ENCODE assay signal across 8 mouse cellular contexts in genomic region chr16:58512181-58512761, GRCm38 (mm10). TPM values are rescaled to one million over a fixed set of nuclear protein-coding genes. Genes with fewer than 3 reads are reported as not detected.
A peak's percentile ranks its signal among the peaks of the same experiment; 100 is the strongest.
DNase-seq lines count a peak whose midpoint lies in the region; ATAC-seq and TF ChIP-seq lines count a peak whose summit lies in the region.

No protein-coding gene starts in this region.

- no peak overlapping the region for H3K27ac ChIP-seq in forebrain, embryonic 12.5 days
- no peak overlapping the region; the same call in 1 of the 2 replicates for H3K27ac ChIP-seq in forebrain, embryonic 10.5 days
- H3K27ac ChIP-seq in embryonic facial prominence, embryonic 15.5 days (replicated peaks), result peak overlapping the region; percentile 68; the same call in 1 of the 2 replicates
- peak overlapping the region; percentile 57; the same call in 1 of the 2 replicates for H3K27ac ChIP-seq in hindbrain, embryonic 14.5 days
- peak overlapping the region; percentile 30 for H3K27ac ChIP-seq in lung, embryonic 15.5 days
- no peak overlapping the region for H3K27ac ChIP-seq in stomach, postnatal 0 days (replicated peaks)

- no peaks in the 10 kb centered on the region for H3K36me3 ChIP-seq in forebrain, embryonic 12.5 days (replicated peaks)
- H3K36me3 ChIP-seq in forebrain, embryonic 10.5 days (replicated peaks), result no peaks in the 10 kb centered on the region
- H3K36me3 ChIP-seq in embryonic facial prominence, embryonic 15.5 days, result no peaks in the 10 kb centered on the region
- no peaks in the 10 kb centered on the region for H3K36me3 ChIP-seq in hindbrain, embryonic 14.5 days (replicated peaks; ENCODE audit: control insufficient read depth, insufficient read depth)
- H3K36me3 ChIP-seq in lung, embryonic 15.5 days, result no peaks in the 10 kb centered on the region
- no peaks in the 10 kb centered on the region for H3K36me3 ChIP-seq in stomach, postnatal 0 days (ENCODE audit: control insufficient read depth, insufficient read depth, low read length)

- H3K27me3 ChIP-seq in forebrain, embryonic 12.5 days, result 0 out of 2 replicates have a peak, but pooled peaks cover 3% of the 10 kb centered on the region
- no peaks in the 10 kb centered on the region for H3K27me3 ChIP-seq in forebrain, embryonic 10.5 days (ENCODE audit: poor library complexity, severe bottlenecking)
- H3K27me3 ChIP-seq in embryonic facial prominence, embryonic 15.5 days, result no peaks in the 10 kb centered on the region
- no peaks in the 10 kb centered on the region for H3K27me3 ChIP-seq in hindbrain, embryonic 14.5 days (ENCODE audit: control insufficient read depth, insufficient read depth, low read length)
- no peaks in the 10 kb centered on the region for H3K27me3 ChIP-seq in lung, embryonic 15.5 days
- no peaks in the 10 kb centered on the region for H3K27me3 ChIP-seq in stomach, postnatal 0 days (ENCODE audit: control insufficient read depth, insufficient read depth, low read length)

- 35% methylated on average over 9 of the region's 9 CpGs for WGBS in forebrain, embryonic 12.5 days
- WGBS in forebrain, embryonic 10.5 days, result 57% methylated on average over 9 of the region's 9 CpGs
- 16% methylated on average over 9 of the region's 9 CpGs for whole genome bisulfite sequencing in embryonic facial prominence, embryonic 15.5 days
- 32% methylated on average over 9 of the region's 9 CpGs for WGBS in hindbrain, embryonic 14.5 days
- WGBS in lung, embryonic 15.5 days, result 5% methylated on average over 9 of the region's 9 CpGs
- WGBS in stomach, postnatal 0 days, result 20% methylated on average over 9 of the region's 9 CpGs

- ATAC-seq in forebrain, embryonic 12.5 days (ENCODE audit: low FRiP score), result peak; percentile 57; the same call in 1 of the 2 replicates
- ATAC-seq in embryonic facial prominence, embryonic 15.5 days (ENCODE audit: insufficient number of reproducible peaks, low FRiP score, low TSS enrichment, low read depth), result no peak; the same call in 1 of the 2 replicates
- ATAC-seq in hindbrain, embryonic 14.5 days (ENCODE audit: low FRiP score), result peak; percentile 59
- ATAC-seq in lung, embryonic 15.5 days (ENCODE audit: borderline replicate concordance, extremely low read depth, low FRiP score, low TSS enrichment), result peak; percentile 29; the same call in 1 of the 2 replicates
- ATAC-seq in stomach, postnatal 0 days (ENCODE audit: low FRiP score, low TSS enrichment), result peak; percentile 51; the same call in 1 of the 2 replicates
- no peak for ATAC-seq in erythroid progenitor cell, adult 5-6 weeks (replicated peaks; ENCODE audit: low FRiP score, poor library complexity, severe bottlenecking)

- TF ChIP-seq CTCF in stomach, postnatal 0 days (IDR thresholded peaks at IDR 0.05; ENCODE audit: low read depth), result no peak

- H3K4me3 ChIP-seq in forebrain, embryonic 12.5 days (replicated peaks), result no peak overlapping the region
- H3K4me3 ChIP-seq in forebrain, embryonic 10.5 days, result no peak overlapping the region
- no peak overlapping the region for H3K4me3 ChIP-seq in embryonic facial prominence, embryonic 15.5 days (replicated peaks)
- H3K4me3 ChIP-seq in hindbrain, embryonic 14.5 days (replicated peaks; ENCODE audit: low read length), result no peak overlapping the region
- H3K4me3 ChIP-seq in lung, embryonic 15.5 days, result no peak overlapping the region
- H3K4me3 ChIP-seq in stomach, postnatal 0 days (ENCODE audit: low read depth, low read length), result no peak overlapping the region

- DNase-seq in forebrain, embryonic 10.5 days (ENCODE audit: extremely low spot score, low spot score), result no peak
- DNase-seq in hindbrain, embryonic 14.5 days (ENCODE audit: low spot score), result peak; percentile 66
- DNase-seq in stomach, postnatal 0 days (ENCODE audit: low spot score), result no peak
- no peak for DNase-seq in gastrocnemius, postnatal 10 days

- H3K9ac ChIP-seq in forebrain, embryonic 12.5 days, result no peak overlapping the region
- no peak overlapping the region for H3K9ac ChIP-seq in embryonic facial prominence, embryonic 15.5 days
- H3K9ac ChIP-seq in hindbrain, embryonic 14.5 days, result no peak overlapping the region
- H3K9ac ChIP-seq in lung, embryonic 15.5 days, result no peak overlapping the region
- H3K9ac ChIP-seq in stomach, postnatal 0 days (ENCODE audit: low read length), result no peak overlapping the region

- no peaks in the 10 kb centered on the region for H3K9me3 ChIP-seq in forebrain, embryonic 12.5 days
- H3K9me3 ChIP-seq in forebrain, embryonic 10.5 days, result no peaks in the 10 kb centered on the region
- H3K9me3 ChIP-seq in embryonic facial prominence, embryonic 15.5 days (replicated peaks), result no peaks in the 10 kb centered on the region
- H3K9me3 ChIP-seq in hindbrain, embryonic 14.5 days (ENCODE audit: control insufficient read depth, low read length), result no peaks in the 10 kb centered on the region
- H3K9me3 ChIP-seq in lung, embryonic 15.5 days, result no peaks in the 10 kb centered on the region
- no peaks in the 10 kb centered on the region for H3K9me3 ChIP-seq in stomach, postnatal 0 days (ENCODE audit: control insufficient read depth, low read length)

- no peak for TF ChIP-seq EP300 in stomach, postnatal 0 days (optimal IDR thresholded peaks at IDR 0.05)

- 0 out of 2 replicates have a peak overlapping the region, but pooled peaks have one; percentile 13 for H3K4me2 ChIP-seq in forebrain, embryonic 12.5 days
- peak overlapping the region; percentile 10; the same call in 1 of the 2 replicates for H3K4me2 ChIP-seq in embryonic facial prominence, embryonic 15.5 days (replicated peaks)
- H3K4me2 ChIP-seq in hindbrain, embryonic 14.5 days (replicated peaks), result peak overlapping the region; percentile 19; the same call in 1 of the 2 replicates
- peak overlapping the region; percentile 29 for H3K4me2 ChIP-seq in lung, embryonic 15.5 days
- H3K4me2 ChIP-seq in stomach, postnatal 0 days (replicated peaks; ENCODE audit: low read depth), result no peak overlapping the region; the same call in 1 of the 2 replicates

- H3K4me1 ChIP-seq in forebrain, embryonic 12.5 days, result peaks cover 25% of the 10 kb centered on the region
- H3K4me1 ChIP-seq in forebrain, embryonic 10.5 days, result peaks cover 43% of the 10 kb centered on the region
- peaks cover 13% of the 10 kb centered on the region for H3K4me1 ChIP-seq in embryonic facial prominence, embryonic 15.5 days
- peaks cover 21% of the 10 kb centered on the region; the same call in 1 of the 2 replicates for H3K4me1 ChIP-seq in hindbrain, embryonic 14.5 days (replicated peaks; ENCODE audit: control insufficient read depth, insufficient read depth, low read length)
- peaks cover 51% of the 10 kb centered on the region for H3K4me1 ChIP-seq in lung, embryonic 15.5 days
- H3K4me1 ChIP-seq in stomach, postnatal 0 days (replicated peaks; ENCODE audit: control insufficient read depth, insufficient read depth), result peaks cover 3% of the 10 kb centered on the region; the same call in 1 of the 2 replicates

RNA-seq across cellular contexts. Expression of gene St3gal6, which starts 11.8 kb away (rescaled TPM):
- 4.9 and 9.0 TPM in 2 replicates for polyA plus RNA-seq in forebrain, embryonic 12.5 days (2016; fragmentation: Nextera tagmentation; extraction: Ambion mirVana)
- 9.3 and 10.6 TPM in 2 replicates for polyA plus RNA-seq in forebrain, embryonic 10.5 days (2016; fragmentation: Nextera tagmentation; extraction: Ambion mirVana)
- 15.0 and 17.6 TPM in 2 replicates for polyA plus RNA-seq in embryonic facial prominence, embryonic 15.5 days (2015; fragmentation: Nextera tagmentation; extraction: Ambion mirVana)
- 10.4 and 10.8 TPM in 2 replicates for polyA plus RNA-seq in hindbrain, embryonic 14.5 days (2014; fragmentation: Nextera tagmentation; extraction: Ambion mirVana)
- 27.3 and 29.7 TPM in 2 replicates for polyA plus RNA-seq in lung, embryonic 15.5 days (2015; fragmentation: Nextera tagmentation; extraction: Ambion mirVana)
- polyA plus RNA-seq in stomach, postnatal 0 days (2015; fragmentation: Nextera tagmentation; extraction: Ambion mirVana), result 7.1 and 8.0 TPM in 2 replicates
- 10 to 100 TPM; 37.3 to 40.5 TPM for total RNA-seq in gastrocnemius, postnatal 10 days (2021)
- total RNA-seq in erythroid progenitor cell, adult 5-6 weeks (2015; ENCODE audit: low replicate concordance), result 106 and 111 TPM in 2 replicates
- total RNA-seq in erythroid progenitor cell, adult 5-6 weeks (2017; ENCODE audit: low replicate concordance), result 119 and 127 TPM in 2 replicates

Comparison
In these comparisons a context has a peak if more than half of its experiments do, and no peak if none do; other contexts are left out.
1. ATAC-seq: peak in forebrain, embryonic 12.5 days (single experiment), hindbrain, embryonic 14.5 days (single experiment), lung, embryonic 15.5 days (single experiment) and stomach, postnatal 0 days (single experiment); none in embryonic facial prominence, embryonic 15.5 days (single experiment) and erythroid progenitor cell, adult 5-6 weeks (single experiment).
2. H3K27ac ChIP-seq: peak in embryonic facial prominence, embryonic 15.5 days (single experiment), hindbrain, embryonic 14.5 days (single experiment) and lung, embryonic 15.5 days (single experiment); none in forebrain, embryonic 12.5 days (single experiment), forebrain, embryonic 10.5 days (single experiment) and stomach, postnatal 0 days (single experiment).